Mouse (Mus musculus): ENCODE data around the gene Limd1. TPM values are rescaled to one million over a fixed set of nuclear protein-coding genes. Genes with fewer than 3 reads are reported as not detected.
A peak's percentile ranks its signal among the peaks of the same experiment; 100 is the strongest.

The Limd1 gene
- total RNA-seq, 2 experiments from 2014 or later = 6.9 to 7.8 TPM

DNA sequence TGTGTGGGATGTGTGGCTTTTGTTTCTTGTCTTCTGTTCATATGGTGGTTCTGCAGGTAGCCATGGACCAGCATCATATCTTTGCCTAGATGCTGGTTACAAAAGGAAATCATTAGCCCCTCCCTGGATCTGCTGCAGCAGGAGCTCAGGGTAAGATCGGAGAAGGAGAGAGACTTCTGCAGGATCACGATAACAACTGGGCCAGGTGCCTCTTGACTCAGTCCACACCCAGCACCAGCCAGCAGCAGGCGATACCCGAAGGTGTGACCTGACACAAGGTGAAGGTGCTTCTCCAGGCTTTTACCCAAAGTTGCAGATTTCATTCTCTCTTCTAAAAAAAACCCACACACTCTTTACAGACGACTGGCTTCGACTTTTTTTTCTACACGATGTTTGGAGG is 2.6 kb downstream of the Limd1 start:
- no peak for DNase-seq (ENCODE audit: low spot score in 2 of 2)

DNA sequence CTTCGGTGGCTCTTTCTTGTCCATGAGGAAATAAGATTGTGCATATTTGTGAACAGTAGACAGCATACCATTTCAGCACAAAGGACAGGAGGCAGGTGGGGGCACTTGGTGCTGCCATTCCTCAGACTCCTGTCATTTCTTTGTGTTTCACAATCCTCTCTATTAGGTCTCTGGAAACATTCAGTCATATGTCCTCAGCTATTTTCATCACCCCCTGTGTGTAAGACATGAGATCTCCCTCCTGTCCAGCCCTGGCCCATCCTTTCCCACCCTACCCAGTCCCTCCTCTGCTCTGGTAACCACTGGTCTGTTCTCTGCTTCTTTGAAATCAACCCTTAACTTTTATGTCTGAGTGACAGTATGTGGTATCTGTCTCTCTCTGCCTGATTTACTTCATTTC is 5.1 kb downstream of the Limd1 start:
- no peak for DNase-seq (ENCODE audit: low spot score in 2 of 2)

DNA sequence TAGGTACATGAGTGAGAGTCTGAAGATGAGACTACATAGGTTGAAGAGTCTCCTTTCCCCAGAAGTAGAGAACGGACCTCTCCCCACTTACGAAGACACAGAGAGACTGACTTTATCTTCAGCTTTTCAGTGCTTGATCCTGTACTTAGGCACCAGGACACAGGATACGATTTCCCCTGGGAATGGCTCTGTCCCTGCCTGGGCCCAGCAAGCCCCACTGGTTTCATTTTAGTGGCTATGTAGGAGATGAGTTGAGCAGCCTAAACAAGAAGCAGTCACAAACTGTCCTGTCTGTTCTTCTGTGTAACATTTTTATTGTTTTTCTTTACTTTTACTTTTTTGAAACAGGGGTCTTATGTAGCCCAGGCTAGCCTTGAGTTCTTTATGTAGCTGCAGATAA is 6.3 kb downstream of the Limd1 start:
- DNase-seq (ENCODE audit: low spot score in 2 of 2) = no peak

- DNase-seq (ENCODE audit: low spot score in 2 of 2) = no peak
These were observed 7.1 kb downstream of the Limd1 start for GRCm38 (mm10) chr9:123485561-123485960.

DNA sequence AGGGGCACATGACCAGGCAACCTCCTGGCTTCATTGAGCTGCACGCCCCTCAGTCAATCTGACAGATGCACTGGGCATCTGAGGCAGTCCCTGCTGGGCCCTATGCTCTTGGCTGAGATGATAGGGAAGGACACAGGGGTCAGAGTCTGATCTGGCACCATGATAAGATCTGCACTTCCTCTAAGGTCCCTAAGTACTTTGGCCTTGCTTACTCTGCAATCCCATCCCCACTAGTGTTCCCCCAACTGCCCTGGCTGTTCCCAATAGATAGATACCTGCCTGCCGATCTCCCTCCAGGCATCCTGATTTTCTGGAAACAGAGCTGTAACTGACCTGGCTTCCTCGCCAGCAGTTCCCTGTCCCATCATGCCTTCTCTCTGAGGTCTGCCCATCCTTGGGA is 8.1 kb downstream of the Limd1 start:
- DNase-seq (ENCODE audit: low spot score in 2 of 2) = no peak

GRCm38 (mm10) chr9:123489073-123489472 is 10.6 kb downstream of the Limd1 start:
- no peak for DNase-seq (ENCODE audit: low spot score in 2 of 2)

- no peak for DNase-seq (ENCODE audit: low spot score in 2 of 2)
These were observed 11.3 kb downstream of the Limd1 start for GRCm38 (mm10) chr9:123489727-123490343.

DNA sequence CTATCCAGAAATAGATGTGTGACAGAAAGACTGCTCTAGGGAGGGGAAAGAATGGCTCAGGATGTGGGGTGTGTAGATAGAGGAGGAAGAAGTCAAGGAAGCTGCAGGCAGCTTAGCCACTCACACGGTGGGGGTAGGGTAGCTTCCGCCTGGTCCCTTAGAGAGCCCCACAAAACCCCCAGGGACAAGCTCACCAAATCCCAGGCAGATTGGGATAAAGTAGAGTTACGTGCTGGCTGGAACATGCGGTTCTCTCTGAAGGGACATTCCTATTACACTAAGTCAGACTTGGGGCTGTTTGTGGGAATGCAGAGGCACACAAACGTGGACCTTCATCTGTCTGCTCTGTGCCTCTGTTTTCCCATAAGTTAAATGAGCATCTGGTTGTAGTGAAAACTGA is 12.4 kb downstream of the Limd1 start:
- no peak for DNase-seq (ENCODE audit: low spot score in 2 of 2)

- peak in 1 of 2 experiments; percentile 54 for DNase-seq (ENCODE audit: low spot score in 2 of 2)
These were observed 13.5 kb downstream of the Limd1 start for GRCm38 (mm10) chr9:123491917-123492585.

DNA sequence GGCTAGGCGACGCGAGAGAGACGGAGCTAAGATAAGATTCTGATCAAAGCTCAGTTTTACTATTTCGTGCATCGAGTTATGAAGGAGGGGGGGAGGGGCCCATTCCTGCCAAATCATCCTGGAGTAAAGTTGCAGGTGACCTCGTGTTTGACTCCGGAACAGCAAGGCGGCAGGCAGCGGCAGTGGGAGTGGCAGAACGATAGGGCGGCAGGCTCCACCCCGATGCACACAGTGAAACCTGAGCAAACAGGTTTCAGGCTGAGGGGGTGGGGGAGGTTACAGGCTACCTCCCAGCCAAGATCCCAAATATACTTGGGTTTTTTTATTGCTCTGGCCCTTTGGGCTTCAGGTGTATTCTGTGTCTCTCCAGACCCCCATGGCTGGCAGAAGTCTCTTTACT is 18.2 kb downstream of the Limd1 start:
- DNase-seq (ENCODE audit: low spot score in 2 of 2) = no peak

GRCm38 (mm10) chr9:123497906-123498305 is 19.4 kb downstream of the Limd1 start:
- DNase-seq (ENCODE audit: low spot score in 2 of 2) = no peak

- no peak for DNase-seq (ENCODE audit: low spot score in 2 of 2)
These were observed 22.0 kb downstream of the Limd1 start for GRCm38 (mm10) chr9:123500480-123500879.

- peak in 1 of 2 experiments; percentile 50 for DNase-seq (ENCODE audit: low spot score in 2 of 2)
These were observed 24.8 kb downstream of the Limd1 start for GRCm38 (mm10) chr9:123503171-123503834.

GRCm38 (mm10) chr9:123504325-123504724 is 25.8 kb downstream of the Limd1 start:
- peak in 1 of 2 experiments; percentile 56 for DNase-seq (ENCODE audit: low spot score in 2 of 2)

- DNase-seq (ENCODE audit: low spot score in 2 of 2) = no peak
These were observed 27.1 kb downstream of the Limd1 start for GRCm38 (mm10) chr9:123505598-123505997.

DNA sequence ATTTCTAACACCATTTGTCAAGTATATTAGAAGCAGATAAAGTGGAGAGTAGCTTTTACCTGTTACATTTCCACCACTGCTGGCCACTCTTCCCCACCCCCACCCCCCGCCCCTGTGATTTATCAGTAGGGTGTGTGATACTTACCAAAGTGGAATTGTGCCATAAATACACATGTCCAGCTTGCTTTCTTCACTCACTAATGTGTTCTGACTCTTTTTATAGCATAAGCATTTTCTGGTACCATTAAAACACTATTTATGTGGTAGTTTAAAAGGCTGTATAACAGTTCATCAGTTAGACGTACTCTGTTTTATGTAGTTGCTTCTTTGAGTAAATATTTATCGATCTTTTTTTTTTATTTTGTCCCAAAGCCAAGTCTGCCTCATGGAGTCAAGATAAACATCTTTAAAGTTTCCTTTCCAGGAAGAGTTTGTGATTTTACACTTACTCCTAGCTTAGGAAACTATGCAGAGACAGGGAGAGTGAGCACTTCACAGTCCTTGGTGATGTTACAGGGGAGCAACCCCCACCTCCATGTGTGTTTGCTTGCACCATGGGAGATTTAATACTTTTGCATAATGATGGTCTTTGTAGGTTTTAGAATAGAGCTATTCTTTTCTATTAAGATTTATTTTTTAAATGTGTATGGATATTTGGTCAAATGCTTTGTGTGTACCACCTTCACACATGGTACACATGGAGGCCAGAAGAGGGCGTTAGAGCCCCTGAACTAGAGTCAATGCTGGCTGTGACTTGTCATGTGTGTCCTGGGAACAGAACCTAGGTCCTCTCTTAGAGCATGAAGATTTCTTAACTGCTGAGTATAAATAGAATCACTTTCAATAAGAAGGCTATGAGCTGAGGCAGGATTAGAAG is 28.0 kb downstream of the Limd1 start:
- DNase-seq (ENCODE audit: low spot score in 2 of 2) = no peak

GRCm38 (mm10) chr9:123507380-123507779 is 28.9 kb downstream of the Limd1 start:
- no peak for DNase-seq (ENCODE audit: low spot score in 2 of 2)

GRCm38 (mm10) chr9:123508986-123509385 is 30.5 kb downstream of the Limd1 start:
- no peak for DNase-seq (ENCODE audit: low spot score in 2 of 2)

DNA sequence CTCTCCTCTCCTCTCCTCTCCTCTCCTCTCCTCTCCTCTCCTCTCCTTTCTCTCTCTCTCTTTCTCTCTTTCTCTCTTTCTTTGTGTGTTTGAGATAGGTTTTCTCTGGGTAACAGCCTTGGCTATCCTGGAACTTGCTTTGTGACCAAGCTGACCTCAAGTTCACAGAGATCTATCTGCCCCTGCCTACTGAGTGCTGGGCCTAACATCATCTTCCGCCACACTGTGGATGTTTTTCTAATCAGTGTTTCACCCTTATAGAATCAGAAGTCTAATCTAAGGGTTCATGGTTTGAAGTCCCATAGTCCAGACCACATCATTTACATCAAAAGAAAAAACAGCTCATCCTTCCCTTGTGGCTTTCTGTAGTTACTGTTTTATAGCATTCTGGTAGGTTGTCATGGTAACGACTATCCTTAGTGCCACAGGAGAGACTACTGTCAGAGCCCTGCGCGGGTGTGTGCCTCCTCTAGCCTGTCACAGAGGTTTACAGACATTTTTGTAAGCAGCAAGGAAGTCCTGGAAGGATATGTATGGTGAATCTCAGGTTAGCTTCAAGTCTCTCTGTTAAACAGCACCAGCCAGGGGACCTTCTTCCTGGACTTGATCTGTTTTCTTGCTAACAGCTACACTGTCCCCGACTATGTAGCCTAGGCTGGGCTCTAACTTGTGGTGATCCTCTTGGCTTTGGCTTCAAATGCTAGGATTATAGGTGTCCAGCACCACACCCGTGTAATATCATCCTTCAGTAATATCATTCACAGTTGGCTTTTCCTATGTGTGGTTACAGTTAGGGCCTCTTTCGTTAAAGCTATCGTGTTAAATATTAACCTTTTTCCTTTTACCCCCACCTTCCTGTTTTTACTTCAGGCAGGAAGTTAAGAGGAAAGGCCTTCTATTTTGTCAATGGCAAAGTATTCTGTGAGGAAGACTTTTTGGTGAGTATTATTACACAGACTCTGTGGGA is 31.4 kb downstream of the Limd1 start:
- no peak for DNase-seq (ENCODE audit: low spot score in 2 of 2)

- no peak for DNase-seq (ENCODE audit: low spot score in 2 of 2)
These were observed 32.4 kb downstream of the Limd1 start for GRCm38 (mm10) chr9:123510926-123511325.
